Mouse (Mus musculus) ovary, adult 2 months (tissue): ENCODE data around the gene Gm10778. TPM values are rescaled to one million over a fixed set of nuclear protein-coding genes. Genes with fewer than 3 reads are reported as not detected.

Experiments used
- polyA plus RNA-seq: library from polyadenylated mRNA; depleted of rRNA; stranded (reverse); fragments of >200 nt; gene quantifications from 2 replicates; pipeline ENCODE4 v1.2.3, GENCODE M21; 2012; rRNA removed

Gene Gm10778
- polyA plus RNA-seq = 0.10 and 0.26 TPM in 2 replicates

GRCm38 (mm10) chr10:81648803-81649775, at the start of gene Gm10778:
Gene Gm10778 (plus strand): TSS chr10:81649059.

DNA sequence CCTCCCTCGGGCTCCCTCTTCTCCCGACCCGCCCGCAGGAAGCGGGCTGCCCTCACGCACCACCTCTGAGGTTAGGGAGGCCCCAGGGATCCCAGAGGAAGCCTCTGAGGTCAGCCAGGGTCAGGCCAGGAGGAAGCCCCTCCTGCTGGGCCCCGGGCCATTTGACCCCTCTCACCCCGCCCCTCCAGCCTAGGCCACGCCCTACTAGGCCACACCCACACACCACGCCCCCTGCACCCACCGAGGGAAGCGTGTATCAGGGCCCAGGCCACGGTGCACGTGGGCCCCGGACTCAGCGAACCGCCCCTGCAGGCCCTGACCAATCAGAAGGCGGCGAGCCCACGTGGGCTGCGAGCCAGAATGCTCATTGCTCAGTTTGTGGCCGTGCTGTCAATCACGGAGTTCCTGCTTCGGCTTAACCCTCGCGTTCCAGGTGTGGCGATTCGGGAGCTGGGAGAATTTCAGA, 48.1 kb upstream of the Gm10778 start, which contains the start of gene Tle6:
Gene Tle6, minus strand, starts transcription at position 336 of the 466 bp plus-strand sequence.

DNA sequence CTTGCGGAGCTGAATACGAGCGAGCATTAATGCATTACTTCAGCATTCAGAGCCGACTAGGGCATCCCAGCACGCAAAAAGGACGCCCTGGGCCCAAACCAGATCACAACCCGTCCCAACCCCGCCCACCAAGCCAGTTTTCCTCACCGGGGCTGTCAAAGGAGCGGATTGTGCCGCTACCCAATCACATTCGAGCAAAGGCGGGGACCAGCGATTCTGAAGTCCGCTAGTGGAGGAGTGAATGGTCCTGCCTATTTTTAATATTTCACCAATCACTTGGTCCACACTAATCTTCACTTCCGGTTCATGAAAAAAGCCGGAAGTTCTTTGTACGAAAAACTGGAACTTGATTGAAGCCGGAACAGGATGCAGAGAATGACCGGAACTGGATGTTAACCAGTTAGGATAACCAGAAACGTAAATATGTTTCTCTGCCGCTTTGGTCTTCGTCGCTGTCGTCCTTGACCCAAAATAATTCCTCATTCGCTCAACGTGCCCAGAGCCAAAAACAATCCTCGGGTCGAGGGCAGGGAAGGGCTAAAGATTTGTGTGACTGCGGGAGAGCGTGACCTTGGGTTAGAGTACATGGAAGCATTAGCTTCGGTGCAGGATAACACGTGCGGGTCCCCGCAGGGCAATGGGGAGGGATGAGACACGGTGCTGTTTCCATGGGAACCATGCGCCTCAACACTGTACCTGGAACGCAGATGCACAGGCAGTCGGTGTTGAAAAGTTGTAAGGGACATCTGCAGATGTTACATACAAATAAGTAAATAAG, 42.7 kb upstream of the Gm10778 start, which contains the start of gene BC025920:
Gene BC025920, plus strand, starts transcription at position 297 of the 778 bp plus-strand sequence.

DNA sequence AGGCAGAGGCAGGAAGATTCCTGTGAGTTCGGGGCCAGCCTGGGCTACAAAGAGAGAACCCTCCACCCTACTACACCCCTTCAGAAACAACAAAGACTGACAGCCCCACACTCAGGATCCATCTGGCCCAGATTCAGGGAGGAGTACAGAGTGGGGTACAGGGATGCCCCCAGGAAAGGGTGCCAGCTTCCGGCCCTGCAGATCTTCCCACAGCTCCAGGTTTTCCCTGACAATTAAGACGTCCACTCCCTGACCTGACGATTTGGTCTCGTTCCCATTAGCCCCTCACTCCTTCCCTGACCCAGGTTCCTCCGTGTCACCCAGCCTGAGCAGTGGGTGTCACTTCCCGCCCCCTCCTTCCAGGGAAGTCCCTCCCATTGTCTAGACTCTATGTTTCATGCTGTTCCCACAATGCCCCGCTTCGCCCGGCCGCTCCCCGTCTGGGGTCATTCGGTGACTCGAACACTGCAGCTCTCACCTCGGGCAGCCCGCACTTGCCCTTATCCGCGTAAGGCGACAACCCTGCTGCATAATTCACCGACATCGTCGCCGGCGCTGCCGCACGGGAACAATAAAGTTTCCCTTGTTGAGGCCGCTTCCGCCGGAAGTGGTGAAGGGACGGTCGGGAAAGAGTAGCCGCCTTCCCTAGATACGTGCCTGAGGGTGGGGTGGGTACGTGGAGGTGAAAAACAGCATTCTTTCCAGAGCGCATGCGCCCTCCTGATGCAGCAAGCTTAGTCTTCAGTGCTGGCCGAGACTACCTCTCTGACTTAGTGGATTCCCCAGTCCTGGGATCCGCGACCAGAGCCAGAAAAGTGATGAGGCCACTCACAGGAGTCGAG, 21.6 kb upstream of the Gm10778 start, which contains the start of gene Sirt6:
Gene Sirt6, minus strand, starts transcription at position 804 of the 842 bp plus-strand sequence.

GRCm38 (mm10) chr10:81628390-81628789, 20.5 kb upstream of the Gm10778 start, which contains the start of gene Ankrd24:
Gene Ankrd24 (plus strand): TSS chr10:81628540.

GRCm38 (mm10) chr10:81704531-81705301, 55.9 kb downstream of the Gm10778 start, which contains the start of gene Zfp433:
Gene Zfp433 (plus strand): TSS chr10:81704825.

Other genes with a start within 250 kb of the Gm10778 start
- gene Nfic, start 193.4 kb upstream of the Gm10778 start, polyA plus RNA-seq = 63.2 and 87.3 TPM in 2 replicates
- gene Celf5, start 166.3 kb upstream of the Gm10778 start, polyA plus RNA-seq = 0.77 and 1.4 TPM in 2 replicates
- 384 and 527 TPM in 2 replicates for gene Ncln, start 152.7 kb upstream of the Gm10778 start, polyA plus RNA-seq
- gene S1pr4, start 148.9 kb upstream of the Gm10778 start, polyA plus RNA-seq = 4.2 and 5.4 TPM in 2 replicates
- 3.2 and 3.5 TPM in 2 replicates for gene Gna15, start 124.8 kb upstream of the Gm10778 start, polyA plus RNA-seq
- gene Gna11, start 103.9 kb upstream of the Gm10778 start, polyA plus RNA-seq = 162 and 181 TPM in 2 replicates
- 2,184 and 2,590 TPM in 2 replicates for gene Aes, start 89.6 kb upstream of the Gm10778 start, polyA plus RNA-seq
- 497 and 508 TPM in 2 replicates for gene Tle2, start 74.5 kb upstream of the Gm10778 start, polyA plus RNA-seq
- 192 and 202 TPM in 2 replicates for gene Tle6, start 48.0 kb upstream of the Gm10778 start, polyA plus RNA-seq
- gene BC025920, start 42.8 kb upstream of the Gm10778 start, polyA plus RNA-seq = 0.47 and 0.74 TPM in 2 replicates
- gene Sirt6, start 21.3 kb upstream of the Gm10778 start, polyA plus RNA-seq = 59.4 and 65.9 TPM in 2 replicates
- 62.1 and 90.5 TPM in 2 replicates for gene Ankrd24, start 20.5 kb upstream of the Gm10778 start, polyA plus RNA-seq
- 0.21 and 0.46 TPM in 2 replicates for gene Zfp433, start 55.8 kb downstream of the Gm10778 start, polyA plus RNA-seq
- gene Gm3055, start 122.1 kb downstream of the Gm10778 start, polyA plus RNA-seq = 0.12 and 0.59 TPM in 2 replicates
- gene Gm4767, start 163.1 kb downstream of the Gm10778 start, polyA plus RNA-seq = 0.07 TPM in 1 of 2 replicates, not detected in the other
- 0.12 and 0.26 TPM in 2 replicates for gene Gm32687, start 214.9 kb downstream of the Gm10778 start, polyA plus RNA-seq